Mouse (Mus musculus) cerebellum, adult 2 months (tissue): Measurements from ENCODE around the gene Ptcd2.
"Not testable (repeated sequence)": the region's sequence is repeated elsewhere in the genome, so short reads cannot be mapped to it uniquely, and the experiment has no call there.

Experiments used
- CTCF ChIP-seq: fragments of 200-500 bp; IDR thresholded peaks from 2 replicates; pipeline ENCODE4 v1.5.1; 2011; ENCODE audit warnings: low read depth, mild to moderate bottlenecking, control low read depth, low read length, moderate library complexity, borderline replicate concordance; ENCODE audit not compliant: insufficient read depth
- POLR2A ChIP-seq: fragments of 200-500 bp; IDR thresholded peaks from 2 replicates; pipeline ENCODE4 v1.6.1; 2011; ENCODE audit warnings: low read length, control low read depth, borderline replicate concordance; ENCODE audit not compliant: insufficient read depth

- not testable (repeated sequence) for TF ChIP-seq POLR2A, CTCF
Observed at GRCm38 (mm10) chr13:99322915-99323314, 21.6 kb downstream of the Ptcd2 start.
